Mouse (Mus musculus): ENCODE data around the gene Gm45753.

GRCm38 (mm10) chr8:45258421-45258820, 49.8 kb downstream of the Gm45753 start:
- no peak for TF ChIP-seq CTCF (IDR thresholded peaks at IDR 0.05; ENCODE audit: low read depth)
- no peak for TF ChIP-seq EP300 (IDR thresholded peaks at IDR 0.05; ENCODE audit: low read depth)
